Mouse (Mus musculus) midbrain, embryonic 11.5 days (tissue): ENCODE measurements at regions not wholly inside any gene's neighbourhood (a gene's known extent, or its start where the extent isn't known, plus 50 kb on each side); places are given as distances from the start of the nearest gene placed in this dataset.

Experiments used
- ATAC-seq: fragments of 200-750 bp; cut with Nextera tagmentation; 2 replicates; pipeline ENCODE4 v1.8.0; 2017; ENCODE audit warnings: moderate TSS enrichment, moderate library complexity; ENCODE audit not compliant: low FRiP score
- DNase-seq: peaks from one replicate; pipeline ENCODE4 v3.0.0; 2015; ENCODE audit warnings: low spot score; ENCODE audit errors: missing footprints
- H3K27ac ChIP-seq: fragments of 300-500 bp; sonication (generic); 2 replicates; pipeline ENCODE4 v1.5.1; 2014; ENCODE audit warnings: low read depth, low read length
- H3K27me3 ChIP-seq: fragments of 300-500 bp; sonication (generic); 2 replicates; pipeline ENCODE4 v1.6.1; 2014; ENCODE audit warnings: mild to moderate bottlenecking, low read length, moderate library complexity, mixed read lengths; ENCODE audit not compliant: control insufficient read depth, insufficient read depth
- H3K36me3 ChIP-seq: fragments of 300-500 bp; sonication (generic); 2 replicates; pipeline ENCODE4 v1.6.1; 2014; ENCODE audit warnings: mild to moderate bottlenecking, low read length, moderate library complexity, mixed read lengths; ENCODE audit not compliant: control insufficient read depth, insufficient read depth
- H3K4me1 ChIP-seq: fragments of 300-500 bp; sonication (generic); 2 replicates; pipeline ENCODE4 v1.6.1; 2014; ENCODE audit warnings: low read length; ENCODE audit not compliant: control insufficient read depth, insufficient read depth
- H3K4me2 ChIP-seq: fragments of 300-500 bp; sonication (generic); 2 replicates; pipeline ENCODE4 v1.6.1; 2014; ENCODE audit warnings: mild to moderate bottlenecking, moderate library complexity
- H3K4me3 ChIP-seq: fragments of 300-500 bp; sonication (generic); 2 replicates; pipeline ENCODE4 v1.5.1; 2014; ENCODE audit warnings: low read depth, low read length
- H3K9ac ChIP-seq: fragments of 300-500 bp; sonication (generic); 2 replicates; pipeline ENCODE4 v1.6.1; 2014; ENCODE audit warnings: low read length
- H3K9me3 ChIP-seq: fragments of 300-500 bp; sonication (generic); 2 replicates; pipeline ENCODE4 v1.6.1; 2016; ENCODE audit warnings: low read length; ENCODE audit not compliant: control insufficient read depth
- WGBS: fragments of 180-500 bp; shearing (Covaris S2); extraction: QIAGEN DNeasy Blood & Tissue Kit; methylation state at CpG from one replicate; pipeline ENCODE4 v1.1.7; 2014; 5-methylcytosine and 5-hydroxymethylcytosine counted together

GRCm38 (mm10) chr6:31188066-31188465, 210.5 kb upstream of the Mkln1 start:
- Histone ChIP-seq H3K9ac (no peak overlapping the region), H3K9me3 (no peaks in the 10 kb centered on the region), H3K36me3 (no peaks in the 10 kb centered on the region), H3K4me1 (no peaks in the 10 kb centered on the region), H3K4me2 (no peak overlapping the region), H3K27me3 (no peaks in the 10 kb centered on the region), H3K4me3 (no peak overlapping the region), H3K27ac (no peak overlapping the region)
- 95% methylated on average over 1 of the region's 1 CpGs for WGBS
- ATAC-seq, result no peak
- DNase-seq, result no peak

- Histone ChIP-seq H3K4me2 (no peak overlapping the region), H3K36me3 (no peaks in the 10 kb centered on the region), H3K4me3 (no peak overlapping the region), H3K9ac (no peak overlapping the region), H3K9me3 (no peaks in the 10 kb centered on the region), H3K4me1 (no peaks in the 10 kb centered on the region), H3K27ac (no peak overlapping the region), H3K27me3 (no peaks in the 10 kb centered on the region)
- DNase-seq (no peak), ATAC-seq (no peak)
- 56% methylated on average over 7 of the region's 7 CpGs for WGBS
Observed at GRCm38 (mm10) chr6:31189060-31189459, 209.5 kb upstream of the Mkln1 start.

GRCm38 (mm10) chr6:31190070-31190469, 208.5 kb upstream of the Mkln1 start:
- Histone ChIP-seq H3K27me3 (no peaks in the 10 kb centered on the region), H3K4me2 (no peak overlapping the region), H3K9me3 (no peaks in the 10 kb centered on the region), H3K4me1 (no peaks in the 10 kb centered on the region), H3K9ac (no peak overlapping the region), H3K36me3 (no peaks in the 10 kb centered on the region), H3K4me3 (no peak overlapping the region), H3K27ac (no peak overlapping the region)
- ATAC-seq, result no peak
- WGBS, result 84% methylated on average over 5 of the region's 5 CpGs
- DNase-seq, result no peak

- Histone ChIP-seq H3K4me2 (no peak overlapping the region), H3K27me3 (no peaks in the 10 kb centered on the region), H3K27ac (no peak overlapping the region), H3K4me3 (no peak overlapping the region), H3K4me1 (no peaks in the 10 kb centered on the region), H3K9ac (no peak overlapping the region), H3K9me3 (no peaks in the 10 kb centered on the region), H3K36me3 (no peaks in the 10 kb centered on the region)
- WGBS, result 50% methylated on average over 5 of the region's 5 CpGs
- DNase-seq (peak; percentile 84), ATAC-seq (no peak)
Observed at GRCm38 (mm10) chr6:31190628-31191373, 207.7 kb upstream of the Mkln1 start.

- 87% methylated on average over 14 of the region's 14 CpGs for WGBS
- no peak overlapping the region for H3K27ac ChIP-seq
- H3K4me3 ChIP-seq, result no peak overlapping the region
- H3K4me1 ChIP-seq, result no peaks in the 10 kb centered on the region
- H3K4me2 ChIP-seq, result no peak overlapping the region
- ATAC-seq, result no peak
- H3K27me3 ChIP-seq, result no peaks in the 10 kb centered on the region
- DNase-seq, result peak; percentile 57
- no peak overlapping the region for H3K9ac ChIP-seq
- no peaks in the 10 kb centered on the region for H3K36me3 ChIP-seq
- H3K9me3 ChIP-seq, result no peaks in the 10 kb centered on the region
Observed at GRCm38 (mm10) chr6:31191577-31191976, 207.0 kb upstream of the Mkln1 start.

GRCm38 (mm10) chr6:31192197-31192596, 206.3 kb upstream of the Mkln1 start:
- ATAC-seq, result no peak
- H3K9ac ChIP-seq, result no peak overlapping the region

GRCm38 (mm10) chr6:31193202-31193601, 205.3 kb upstream of the Mkln1 start:
- WGBS, result 94% methylated on average over 5 of the region's 5 CpGs

More at GRCm38 (mm10) chr6:31192197-31192596, 206.3 kb upstream of the Mkln1 start:
- DNase-seq, result peak; percentile 17
- no peaks in the 10 kb centered on the region for H3K36me3 ChIP-seq
- 82% methylated on average over 4 of the region's 4 CpGs for WGBS
- no peaks in the 10 kb centered on the region for H3K4me1 ChIP-seq
- H3K9me3 ChIP-seq, result no peaks in the 10 kb centered on the region
- H3K27ac ChIP-seq, result no peak overlapping the region
- H3K27me3 ChIP-seq, result no peaks in the 10 kb centered on the region
- H3K4me2 ChIP-seq, result no peak overlapping the region
- no peak overlapping the region for H3K4me3 ChIP-seq

GRCm38 (mm10) chr6:31197631-31198338, 200.8 kb upstream of the Mkln1 start:
- Histone ChIP-seq H3K4me1 (no peaks in the 10 kb centered on the region), H3K4me3 (no peak overlapping the region), H3K9ac (no peak overlapping the region), H3K4me2 (no peak overlapping the region), H3K9me3 (no peaks in the 10 kb centered on the region), H3K27ac (no peak overlapping the region), H3K36me3 (no peaks in the 10 kb centered on the region), H3K27me3 (no peaks in the 10 kb centered on the region)
- DNase-seq, result peak; percentile 87
- ATAC-seq, result no peak
- WGBS, result 57% methylated on average over 4 of the region's 4 CpGs

More at GRCm38 (mm10) chr6:31193202-31193601, 205.3 kb upstream of the Mkln1 start:
- Histone ChIP-seq H3K4me2 (no peak overlapping the region), H3K9me3 (no peaks in the 10 kb centered on the region), H3K27ac (no peak overlapping the region), H3K4me3 (no peak overlapping the region), H3K4me1 (no peaks in the 10 kb centered on the region), H3K27me3 (no peaks in the 10 kb centered on the region), H3K36me3 (no peaks in the 10 kb centered on the region), H3K9ac (no peak overlapping the region)
- DNase-seq (peak; percentile 66), ATAC-seq (no peak)

- Histone ChIP-seq H3K4me1 (no peaks in the 10 kb centered on the region), H3K4me2 (no peak overlapping the region)
- WGBS, result 78% methylated on average over 8 of the region's 8 CpGs
Observed at GRCm38 (mm10) chr6:31198340-31198739, 200.2 kb upstream of the Mkln1 start.

More at GRCm38 (mm10) chr6:31198340-31198739, 200.2 kb upstream of the Mkln1 start:
- ATAC-seq, result no peak
- Histone ChIP-seq H3K36me3 (no peaks in the 10 kb centered on the region), H3K4me3 (no peak overlapping the region), H3K9me3 (no peaks in the 10 kb centered on the region), H3K9ac (no peak overlapping the region), H3K27ac (no peak overlapping the region), H3K27me3 (no peaks in the 10 kb centered on the region)
- DNase-seq, result no peak
